Mouse (Mus musculus) liver, postnatal 0 days (tissue): Measurements from ENCODE around the gene Ankrd26. TPM values are rescaled to one million over a fixed set of nuclear protein-coding genes. Genes with fewer than 3 reads are reported as not detected.

ENCODE experiments used
- ATAC-seq: fragments of 200-750 bp; cut with Nextera tagmentation; 2 replicates; pipeline ENCODE4 v1.8.0; 2017; ENCODE audit warnings: mild to moderate bottlenecking, moderate library complexity
- DNase-seq: peaks from one replicate; pipeline ENCODE4 v3.0.0-alpha.2; 2016
- H3K27ac ChIP-seq: fragments of 300-500 bp; sonication (generic); 2 replicates; pipeline ENCODE4 v1.5.1; 2014; ENCODE audit warnings: antibody characterized with exemption, moderate library complexity, mild to moderate bottlenecking, low read depth
- H3K27me3 ChIP-seq: fragments of 300-500 bp; sonication (generic); 2 replicates; pipeline ENCODE4 v1.6.1; 2014; ENCODE audit warnings: low read length, control low read depth, mixed read lengths; ENCODE audit not compliant: insufficient read depth
- H3K36me3 ChIP-seq: fragments of 300-500 bp; sonication (generic); replicated peaks from 2 replicates; pipeline ENCODE4 v1.6.1; 2014; ENCODE audit warnings: mild to moderate bottlenecking, control low read depth, low read length, moderate library complexity, mixed read lengths; ENCODE audit not compliant: insufficient read depth
- H3K4me1 ChIP-seq: fragments of 300-500 bp; sonication (generic); 2 replicates; pipeline ENCODE4 v1.6.1; 2014; ENCODE audit warnings: antibody characterized with exemption, mild to moderate bottlenecking, control low read depth; ENCODE audit not compliant: insufficient read depth
- H3K4me2 ChIP-seq: fragments of 300-500 bp; sonication (generic); 2 replicates; pipeline ENCODE4 v1.6.1; 2014; ENCODE audit warnings: low read depth, mild to moderate bottlenecking, low read length, moderate library complexity, mixed read lengths
- H3K4me3 ChIP-seq: fragments of 300-500 bp; sonication (generic); 2 replicates; pipeline ENCODE4 v1.5.1; 2014; ENCODE audit warnings: low read depth, low read length
- H3K9ac ChIP-seq: fragments of 300-500 bp; sonication (generic); replicated peaks from 2 replicates; pipeline ENCODE4 v1.6.1; 2014; ENCODE audit warnings: mild to moderate bottlenecking, moderate library complexity
- H3K9me3 ChIP-seq: fragments of 300-500 bp; sonication (generic); 2 replicates; pipeline ENCODE4 v1.6.1; 2016; ENCODE audit warnings: mild to moderate bottlenecking, control low read depth, low read length, mixed read lengths
- CTCF ChIP-seq: sonication (generic); IDR thresholded peaks from 2 replicates; pipeline ENCODE4 v1.5.1; 2016; ENCODE audit warnings: antibody characterized with exemption, low read depth
- EP300 ChIP-seq: IDR thresholded peaks from 2 replicates; pipeline ENCODE4 v1.6.1; 2016; ENCODE audit warnings: antibody characterized with exemption, low read depth, mild to moderate bottlenecking
- WGBS: fragments of 180-500 bp; shearing (Covaris S2); extraction: QIAGEN DNeasy Blood & Tissue Kit; methylation state at CpG from one replicate; pipeline ENCODE4 v1.1.7; 2014; ENCODE audit not compliant: insufficient replicate concordance; 5-methylcytosine and 5-hydroxymethylcytosine counted together
- polyA plus RNA-seq: library from polyadenylated mRNA; unstranded; fragments of >200 nt; fragmentation: Nextera tagmentation; extraction: Ambion mirVana; gene quantifications from 2 replicates; pipeline ENCODE4 v1.2.1, GENCODE M21; 2015

The Ankrd26 gene
- 3.8 and 5.6 TPM in 2 replicates for polyA plus RNA-seq

DNA sequence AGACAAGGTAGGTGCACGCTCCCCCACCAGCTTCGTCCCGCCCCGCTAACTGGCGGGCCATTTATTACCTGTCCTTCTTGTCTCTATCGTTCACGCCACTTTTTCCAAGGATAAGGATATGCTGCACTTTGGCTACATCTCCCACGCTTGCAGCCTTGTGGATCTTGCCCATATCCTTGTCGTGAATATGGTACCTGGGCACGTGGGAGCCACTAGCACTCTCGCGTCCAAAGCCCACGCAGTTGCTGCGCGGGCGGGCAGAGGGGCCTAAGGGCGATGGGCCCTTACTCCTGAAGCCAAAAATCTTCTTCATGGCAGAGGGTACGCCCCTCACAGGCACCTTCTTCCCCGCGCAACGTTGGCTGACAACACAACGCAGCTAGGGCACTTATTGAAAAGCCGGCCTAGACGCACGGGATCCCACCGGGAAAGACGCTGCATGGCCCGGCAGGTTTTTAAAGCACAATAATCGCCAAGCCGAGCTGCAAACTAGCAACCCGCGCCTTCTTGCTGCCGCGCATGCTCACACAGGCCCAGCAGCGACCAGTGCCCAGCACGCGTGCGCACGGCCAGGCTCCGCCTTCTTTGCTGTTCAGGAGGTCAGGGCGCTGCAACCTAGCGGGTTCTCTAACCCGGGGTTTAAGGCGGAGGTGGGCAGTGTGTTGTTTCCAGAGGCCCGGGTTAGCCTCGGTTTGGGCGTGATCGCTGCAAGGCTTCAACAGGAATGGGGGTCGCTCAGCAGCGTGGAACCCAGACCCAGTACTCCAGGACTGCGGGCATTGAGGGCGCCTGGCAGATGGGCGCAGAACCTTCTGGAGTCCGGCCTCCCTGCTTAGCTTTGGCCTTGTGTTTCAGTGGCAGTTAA lies at the start of gene Ankrd26:
Gene Ankrd26 (minus strand): TSS at position 482 of the 865 bp plus-strand sequence.
- H3K27ac ChIP-seq, result peak within 1 kb of the TSS; percentile 49
- peak within 1 kb of the TSS; percentile 93 for H3K4me2 ChIP-seq
- peaks cover 2% of the 10 kb centered on the region for H3K36me3 ChIP-seq
- ATAC-seq (peak; percentile 99), DNase-seq (peak; percentile 95)
- H3K27me3 ChIP-seq, result no peaks in the 10 kb centered on the region
- H3K9ac ChIP-seq, result peak within 1 kb of the TSS; percentile 83
- H3K9me3 ChIP-seq, result no peaks in the 10 kb centered on the region
- peaks cover 18% of the 10 kb centered on the region for H3K4me1 ChIP-seq
- TF ChIP-seq EP300, result no peak
- TF ChIP-seq CTCF, result no peak
- WGBS, result 3% methylated on average over 54 of the region's 54 CpGs
- peak within 1 kb of the TSS; percentile 79 for H3K4me3 ChIP-seq

DNA sequence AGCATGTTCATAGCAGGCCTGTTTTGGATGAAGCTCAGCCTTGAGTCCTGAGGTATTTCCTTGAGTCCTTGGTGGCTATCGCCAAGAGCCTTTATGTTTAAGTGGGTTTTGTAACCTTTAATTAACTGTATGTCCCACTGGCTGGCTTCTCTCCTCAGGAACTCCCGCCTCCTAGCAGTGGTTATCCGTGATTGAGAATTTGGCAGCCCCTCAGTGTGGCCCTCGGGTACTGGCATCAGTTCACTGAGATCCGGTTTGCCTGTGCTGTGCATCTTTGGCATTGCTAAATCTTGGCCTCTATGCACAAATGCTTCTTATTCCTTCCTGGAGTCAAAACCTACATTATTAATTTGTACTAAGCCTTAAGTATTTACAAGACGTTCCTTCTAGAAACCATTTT lies 46.9 kb upstream of the Ankrd26 start:
- H3K9me3 ChIP-seq, result no peaks in the 10 kb centered on the region
- DNase-seq (no peak), ATAC-seq (no peak)
- no peaks in the 10 kb centered on the region for H3K36me3 ChIP-seq
- 74% methylated on average over 6 of the region's 6 CpGs for WGBS
- TF ChIP-seq EP300, result no peak
- TF ChIP-seq CTCF, result no peak
- H3K4me1 ChIP-seq, result no peaks in the 10 kb centered on the region
- no peak overlapping the region for H3K4me3 ChIP-seq
- no peak overlapping the region for H3K27ac ChIP-seq
- no peak overlapping the region for H3K9ac ChIP-seq
- H3K27me3 ChIP-seq, result no peaks in the 10 kb centered on the region
- no peak overlapping the region for H3K4me2 ChIP-seq

DNA sequence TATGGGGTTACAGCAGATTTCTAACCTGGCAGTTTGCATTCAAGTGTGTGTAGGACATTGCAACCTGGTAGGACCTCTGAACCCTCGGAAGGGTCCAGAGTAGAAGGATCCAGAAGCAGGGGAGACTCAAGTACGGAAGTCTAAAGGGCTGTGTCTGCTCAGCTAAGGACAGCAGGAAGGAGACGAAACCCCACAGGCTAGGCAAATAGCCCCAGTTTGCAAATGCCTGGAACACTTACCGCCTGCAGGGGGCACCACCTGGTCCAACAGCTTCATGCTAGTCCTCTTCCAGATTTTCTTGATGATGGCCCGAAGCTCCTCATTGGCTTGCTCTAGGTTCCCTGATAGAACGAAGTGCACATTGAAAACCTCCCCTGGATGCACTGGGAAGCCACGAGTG lies 43.9 kb upstream of the Ankrd26 start:
- no peaks in the 10 kb centered on the region for H3K9me3 ChIP-seq
- ATAC-seq (no peak), DNase-seq (no peak)
- H3K27me3 ChIP-seq, result no peaks in the 10 kb centered on the region
- 53% methylated on average over 7 of the region's 7 CpGs for WGBS
- H3K4me2 ChIP-seq, result no peak overlapping the region
- H3K9ac ChIP-seq, result no peak overlapping the region
- TF ChIP-seq EP300 (no peak), CTCF (peak; percentile 40)
- no peak overlapping the region for H3K27ac ChIP-seq
- no peak overlapping the region for H3K4me3 ChIP-seq
- no peaks in the 10 kb centered on the region for H3K4me1 ChIP-seq
- H3K36me3 ChIP-seq, result no peaks in the 10 kb centered on the region

DNA sequence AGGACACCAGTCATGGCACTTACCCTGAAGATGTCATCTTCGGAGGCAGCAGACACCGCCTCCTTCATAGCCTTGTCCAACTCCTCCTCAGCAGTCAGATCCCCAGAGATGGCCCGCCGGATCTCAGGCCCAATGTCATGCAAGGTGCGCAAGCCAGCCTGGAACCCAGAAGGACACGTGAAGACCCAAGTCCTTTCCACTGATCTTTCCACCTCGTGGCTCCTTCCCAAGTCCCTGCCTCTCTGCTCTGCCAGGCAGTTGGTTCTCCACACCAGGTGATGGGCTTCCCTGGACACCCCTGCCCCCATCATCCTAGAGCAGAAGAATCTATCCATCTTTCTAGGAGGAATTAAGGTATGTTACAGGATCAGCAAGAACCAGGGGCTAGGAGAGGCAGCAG lies 41.8 kb upstream of the Ankrd26 start:
- ATAC-seq, result no peak
- no peaks in the 10 kb centered on the region for H3K27me3 ChIP-seq
- no peaks in the 10 kb centered on the region for H3K4me1 ChIP-seq
- no peaks in the 10 kb centered on the region for H3K9me3 ChIP-seq
- H3K36me3 ChIP-seq, result no peaks in the 10 kb centered on the region
- 87% methylated on average over 7 of the region's 7 CpGs for WGBS
- no peak for TF ChIP-seq CTCF
- no peak for TF ChIP-seq EP300
- DNase-seq, result no peak
- no peak overlapping the region for H3K4me3 ChIP-seq
- H3K9ac ChIP-seq, result no peak overlapping the region
- H3K27ac ChIP-seq, result no peak overlapping the region
- no peak overlapping the region for H3K4me2 ChIP-seq

DNA sequence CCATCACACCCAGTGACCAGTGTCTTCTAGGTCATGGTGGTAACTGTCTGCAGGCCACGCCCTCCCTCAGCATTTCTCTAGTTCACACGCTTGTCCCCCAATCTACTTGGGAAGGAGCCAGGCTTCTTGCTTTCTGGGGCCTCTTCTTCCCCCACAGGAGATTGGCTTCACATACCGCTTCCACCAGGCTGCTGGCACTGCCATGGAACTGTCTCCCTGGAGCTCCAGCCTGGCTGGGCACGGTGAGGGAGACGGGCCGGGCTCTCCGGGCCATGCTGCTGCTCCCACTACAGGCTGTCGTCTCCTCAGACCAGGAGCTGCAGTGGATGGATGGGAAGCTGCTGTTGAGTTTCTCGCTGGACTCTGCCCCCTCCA lies 33.6 kb upstream of the Ankrd26 start:
- ATAC-seq, result no peak
- 64% methylated on average over 9 of the region's 9 CpGs for WGBS
- no peak for DNase-seq
- H3K9me3 ChIP-seq, result no peaks in the 10 kb centered on the region
- peaks cover 8% of the 10 kb centered on the region; the same call in 1 of the 2 replicates for H3K4me1 ChIP-seq
- no peaks in the 10 kb centered on the region for H3K36me3 ChIP-seq
- no peak overlapping the region for H3K9ac ChIP-seq
- peaks cover 31% of the 10 kb centered on the region for H3K27me3 ChIP-seq
- no peak overlapping the region for H3K4me3 ChIP-seq
- TF ChIP-seq EP300 (no peak), CTCF (no peak)
- H3K27ac ChIP-seq, result no peak overlapping the region
- no peak overlapping the region for H3K4me2 ChIP-seq

DNA sequence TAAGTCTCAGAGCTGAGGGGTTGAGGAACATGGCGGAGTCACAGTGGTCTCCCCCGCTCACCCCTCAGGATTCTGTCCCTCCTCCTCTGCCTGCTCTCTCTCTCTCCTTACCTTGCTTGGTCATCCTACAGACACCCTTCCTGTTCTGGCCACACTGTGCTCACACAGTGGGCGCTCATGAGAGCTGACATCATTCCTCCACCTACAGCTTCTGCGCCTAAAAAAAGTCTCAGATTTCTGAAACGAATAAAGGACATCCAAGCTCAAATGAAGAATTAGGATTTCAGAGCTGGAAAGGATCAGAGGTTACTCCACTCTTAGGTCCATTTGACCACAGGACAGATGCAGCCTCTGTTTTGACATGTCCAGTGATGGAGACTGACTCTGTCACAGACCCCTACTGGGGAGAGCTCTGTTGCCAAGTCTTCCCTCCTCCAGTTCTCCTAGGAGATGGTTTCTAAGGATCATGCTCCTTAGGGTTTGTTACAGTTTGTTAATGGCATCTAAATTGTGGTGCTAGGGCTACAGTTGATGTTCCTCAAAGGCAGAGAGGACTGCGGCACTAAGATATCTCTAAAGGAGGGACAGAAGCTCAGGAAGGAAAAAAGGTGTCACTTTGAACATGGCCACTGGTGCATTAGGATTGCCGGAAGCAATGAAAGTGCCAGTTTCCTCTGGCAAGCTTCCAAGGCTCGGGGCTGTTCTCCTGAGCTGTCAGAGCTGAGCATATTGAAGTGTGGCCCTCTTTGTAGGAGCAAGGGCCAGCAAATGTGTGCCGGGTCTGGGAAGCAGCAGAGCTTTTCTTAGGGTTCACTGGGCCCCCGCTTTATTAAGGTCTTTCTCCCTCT lies 33.0 kb upstream of the Ankrd26 start:
- Histone ChIP-seq H3K9ac (no peak overlapping the region), H3K4me2 (no peak overlapping the region), H3K36me3 (no peaks in the 10 kb centered on the region), H3K27ac (no peak overlapping the region), H3K27me3 (peaks cover 31% of the 10 kb centered on the region), H3K9me3 (no peaks in the 10 kb centered on the region), H3K4me3 (no peak overlapping the region), H3K4me1 (peaks cover 8% of the 10 kb centered on the region; the same call in 1 of the 2 replicates)
- TF ChIP-seq CTCF (no peak), EP300 (no peak)
- no peak for DNase-seq
- 74% methylated on average over 10 of the region's 10 CpGs for WGBS
- no peak for ATAC-seq
